Mouse (Mus musculus): ENCODE measurements around the gene Trappc13.
"Not testable (repeated sequence)": the region's sequence is repeated elsewhere in the genome, so short reads cannot be mapped to it uniquely, and the experiment has no call there.

The Trappc13 gene

DNA sequence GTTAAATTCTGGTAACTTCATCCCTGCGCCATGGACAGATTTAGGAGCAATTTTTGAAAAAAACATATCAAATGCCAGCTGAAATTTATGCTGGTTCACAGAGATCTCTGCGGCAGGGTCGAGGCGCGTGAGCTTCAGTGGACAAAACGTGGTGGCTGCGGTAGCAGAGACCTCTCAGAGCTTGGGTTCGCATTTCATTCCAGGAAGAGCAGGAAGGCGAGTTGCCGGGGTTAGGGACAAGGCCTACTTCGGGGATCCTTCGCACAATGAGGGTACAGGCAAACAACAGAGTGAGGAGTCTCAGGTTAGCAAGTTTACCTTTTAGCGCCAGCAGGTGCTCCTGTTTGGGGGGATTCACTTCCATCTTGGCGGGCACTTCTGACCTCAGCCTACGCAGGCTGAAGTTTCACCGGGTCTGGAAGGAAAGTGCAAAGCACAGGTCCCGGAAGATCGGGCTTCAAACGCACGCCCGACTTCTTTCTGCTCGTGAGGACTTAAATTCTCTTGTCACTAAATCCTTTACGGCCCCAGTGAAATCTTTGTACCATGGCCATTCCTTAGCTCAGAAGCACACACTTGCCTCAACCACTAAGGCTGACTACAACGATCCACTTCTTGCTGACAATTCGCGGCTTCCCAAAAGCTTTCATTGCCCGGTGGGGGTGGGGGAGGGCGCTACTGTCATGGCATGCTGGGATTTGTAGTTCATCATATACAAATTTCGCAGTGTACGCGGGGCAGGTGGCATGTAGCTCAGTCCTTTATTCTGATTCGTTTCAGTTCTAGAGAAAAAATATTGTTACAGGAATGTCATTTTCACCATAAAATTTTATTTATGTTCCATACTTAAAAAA lies at the start of gene Trappc13:
Gene Trappc13 (minus strand): TSS at position 674 of the 854 bp plus-strand sequence.
- DNase-seq (ENCODE audit: low spot score): peak; percentile 55

DNA sequence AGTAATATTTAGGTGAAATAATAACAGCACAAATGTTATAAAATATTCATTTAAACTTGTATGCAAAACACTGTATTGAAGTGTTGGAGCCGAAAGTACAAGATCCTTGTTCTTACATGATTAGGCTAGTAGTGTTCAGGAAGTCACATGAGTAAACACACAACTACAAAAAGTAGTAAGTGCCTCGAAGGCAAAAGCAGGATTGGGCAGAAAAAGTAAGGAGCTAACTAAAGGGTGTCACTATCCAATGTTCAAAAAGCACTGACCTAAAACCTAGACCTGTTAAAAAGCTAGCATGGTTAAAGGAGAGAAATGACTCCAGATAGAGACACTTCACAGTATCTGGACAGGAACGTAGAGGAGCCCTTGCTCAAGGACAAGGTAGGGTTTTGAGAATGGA lies 49.2 kb upstream of the Trappc13 start:
- no peak for DNase-seq (ENCODE audit: low spot score)

DNA sequence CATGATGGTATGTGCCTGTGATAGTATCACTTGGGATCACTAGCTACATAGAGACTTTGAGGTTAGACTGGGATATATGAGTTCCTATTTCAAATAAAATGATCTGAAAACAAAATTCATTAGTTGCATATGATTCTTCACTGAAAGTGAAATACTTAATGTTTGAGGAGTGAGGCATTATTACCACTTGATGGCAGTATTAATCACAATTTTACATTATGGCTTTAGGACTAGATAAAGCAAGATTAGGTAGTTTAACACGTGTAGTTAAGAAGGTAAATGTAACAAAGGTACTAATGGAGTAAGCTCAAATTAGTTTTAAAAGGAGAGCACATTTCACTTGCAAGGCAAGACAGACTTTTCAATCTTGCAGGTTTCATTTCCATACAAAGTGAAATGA lies 26.0 kb upstream of the Trappc13 start:
- no peak for DNase-seq (ENCODE audit: low spot score)

DNA sequence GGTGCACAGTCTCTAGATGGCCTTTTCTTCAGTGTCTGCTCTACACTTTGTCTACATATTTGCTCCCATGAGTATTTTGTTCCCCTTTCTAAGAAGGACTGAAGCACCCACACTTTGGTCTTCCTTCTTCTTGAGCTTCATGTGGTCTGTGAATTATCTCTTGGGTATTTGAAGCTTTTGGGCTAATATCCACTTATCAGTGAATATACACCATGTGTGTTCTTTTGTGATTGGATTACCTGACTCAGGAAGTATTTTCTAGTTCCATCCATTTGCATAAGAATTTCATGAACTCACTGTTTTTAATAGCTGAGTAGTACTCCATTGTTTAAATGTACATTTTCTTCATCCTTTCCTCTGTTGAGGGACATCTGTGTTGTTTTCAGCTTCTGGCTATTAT lies 17.6 kb upstream of the Trappc13 start:
- DNase-seq (ENCODE audit: low spot score): not testable (repeated sequence)

GRCm38 (mm10) chr13:104187357-104187756 lies 9.1 kb upstream of the Trappc13 start:
- no peak for DNase-seq (ENCODE audit: low spot score)

- DNase-seq (ENCODE audit: low spot score): peak; percentile 22
Measured at GRCm38 (mm10) chr13:104179176-104179888, 1.1 kb upstream of the Trappc13 start.

DNA sequence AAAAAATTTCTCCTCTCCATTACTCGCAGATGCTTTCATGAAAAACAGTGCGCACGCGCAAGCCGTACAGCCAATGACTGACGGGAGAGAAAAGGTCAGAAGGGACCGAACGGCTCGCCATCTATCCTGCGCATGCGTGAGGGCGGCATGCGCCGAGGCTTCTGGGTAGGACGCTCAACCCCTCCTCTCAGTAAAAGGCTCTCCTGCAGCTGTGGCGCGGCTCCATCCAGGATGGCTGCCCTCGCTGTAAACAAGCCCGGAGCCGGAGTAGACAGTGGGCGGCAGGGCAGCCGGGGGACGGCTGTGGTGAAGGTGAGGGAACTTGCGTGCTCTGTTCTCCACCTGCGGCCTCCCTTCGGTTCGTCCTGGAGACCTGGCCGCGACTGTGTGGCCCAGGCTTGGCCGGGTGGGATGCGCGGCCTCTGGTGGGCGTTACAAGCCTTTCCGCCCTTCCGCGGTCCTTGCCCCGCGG lies 417 bp upstream of the Trappc13 start, which contains the start of gene Trim23:
Gene Trim23 (plus strand): TSS at position 148 of the 472 bp plus-strand sequence.
- peak; percentile 100 for DNase-seq (ENCODE audit: low spot score)

DNA sequence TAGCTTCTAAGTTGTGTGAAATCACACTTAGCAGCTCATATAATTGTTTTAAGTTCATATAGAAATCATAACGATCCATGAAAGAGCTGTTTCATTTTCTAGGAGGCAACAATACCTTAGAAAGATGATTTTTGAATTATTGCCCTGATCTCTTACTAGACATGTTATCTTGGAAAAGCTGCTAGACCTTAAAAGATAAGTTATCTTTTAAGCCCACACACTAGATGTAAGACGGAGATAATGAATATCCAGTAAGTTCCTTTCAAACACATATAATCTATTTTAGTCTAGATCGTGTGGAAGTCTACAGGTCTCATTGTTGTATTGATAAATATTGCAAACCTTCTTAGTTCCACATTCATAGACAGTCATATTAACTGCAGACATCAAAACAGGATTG lies 1.4 kb downstream of the Trappc13 start:
- DNase-seq (ENCODE audit: low spot score): no peak

GRCm38 (mm10) chr13:104172498-104172897 lies 5.8 kb downstream of the Trappc13 start:
- no peak for DNase-seq (ENCODE audit: low spot score)

- DNase-seq (ENCODE audit: low spot score): no peak
Measured at GRCm38 (mm10) chr13:104171711-104172110, 6.6 kb downstream of the Trappc13 start.

GRCm38 (mm10) chr13:104155686-104156085 lies 22.6 kb downstream of the Trappc13 start:
- DNase-seq (ENCODE audit: low spot score): no peak

DNA sequence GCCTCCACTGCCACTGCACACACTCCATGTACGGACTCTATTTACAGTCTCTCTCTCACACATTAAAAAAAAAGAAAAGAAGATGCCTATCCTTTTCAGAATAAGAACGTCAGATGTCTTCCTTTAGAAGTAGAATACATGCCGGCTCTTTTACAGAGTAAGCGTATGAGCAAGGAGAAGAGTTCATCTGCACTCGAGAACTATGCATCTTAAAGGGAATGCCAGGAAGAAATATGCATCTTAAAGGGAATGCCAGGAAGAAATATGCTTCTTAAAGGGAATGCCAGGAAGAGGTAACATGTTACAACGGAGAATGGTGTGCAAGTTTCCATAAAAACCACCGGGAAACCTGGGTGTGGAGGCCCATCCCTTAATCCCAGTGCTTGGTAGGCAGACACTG lies 23.2 kb downstream of the Trappc13 start:
- no peak for DNase-seq (ENCODE audit: low spot score)

DNA sequence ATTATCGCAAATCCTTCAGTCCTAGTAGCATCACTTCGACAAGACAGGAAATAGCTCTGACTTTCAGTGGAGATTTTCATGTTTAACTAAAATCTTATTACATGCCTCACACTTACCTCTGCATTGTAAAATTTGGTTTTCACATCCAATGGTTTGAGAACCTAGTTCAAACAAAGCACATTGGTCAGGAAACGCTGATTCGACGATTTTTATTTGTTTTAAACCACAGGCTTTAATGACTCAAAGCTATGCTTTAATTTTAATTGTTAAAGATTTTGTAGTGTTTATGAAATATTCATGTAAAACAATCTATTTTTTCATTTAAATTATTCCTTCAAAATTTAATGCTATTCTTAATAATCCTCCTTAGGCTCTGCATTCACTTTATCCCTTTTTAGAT lies 24.1 kb downstream of the Trappc13 start:
- no peak for DNase-seq (ENCODE audit: low spot score)

GRCm38 (mm10) chr13:104145646-104146045 lies 32.6 kb downstream of the Trappc13 start:
- DNase-seq (ENCODE audit: low spot score): no peak

DNA sequence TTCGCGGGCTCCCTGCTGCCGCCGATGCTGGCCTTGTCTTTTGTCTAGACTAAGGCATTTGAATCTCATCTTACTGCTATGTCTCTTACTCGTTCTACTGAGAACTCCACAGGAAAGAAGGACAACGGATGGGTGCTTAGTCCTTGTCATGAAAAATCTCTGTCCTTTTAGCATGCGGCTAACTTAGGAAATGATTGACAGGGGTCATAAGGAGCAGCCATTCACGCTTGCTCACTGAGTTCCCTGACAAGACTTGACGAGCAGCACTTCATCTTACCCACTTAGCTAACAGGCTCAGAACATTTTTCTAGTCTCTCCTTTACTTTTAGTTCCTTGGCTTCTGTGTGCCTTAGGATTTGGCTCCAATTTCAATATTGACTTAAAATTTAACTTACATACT lies 33.4 kb downstream of the Trappc13 start:
- no peak for DNase-seq (ENCODE audit: low spot score)

- DNase-seq (ENCODE audit: low spot score): peak; percentile 76
Measured at GRCm38 (mm10) chr13:104139369-104140209, 38.7 kb downstream of the Trappc13 start.

DNA sequence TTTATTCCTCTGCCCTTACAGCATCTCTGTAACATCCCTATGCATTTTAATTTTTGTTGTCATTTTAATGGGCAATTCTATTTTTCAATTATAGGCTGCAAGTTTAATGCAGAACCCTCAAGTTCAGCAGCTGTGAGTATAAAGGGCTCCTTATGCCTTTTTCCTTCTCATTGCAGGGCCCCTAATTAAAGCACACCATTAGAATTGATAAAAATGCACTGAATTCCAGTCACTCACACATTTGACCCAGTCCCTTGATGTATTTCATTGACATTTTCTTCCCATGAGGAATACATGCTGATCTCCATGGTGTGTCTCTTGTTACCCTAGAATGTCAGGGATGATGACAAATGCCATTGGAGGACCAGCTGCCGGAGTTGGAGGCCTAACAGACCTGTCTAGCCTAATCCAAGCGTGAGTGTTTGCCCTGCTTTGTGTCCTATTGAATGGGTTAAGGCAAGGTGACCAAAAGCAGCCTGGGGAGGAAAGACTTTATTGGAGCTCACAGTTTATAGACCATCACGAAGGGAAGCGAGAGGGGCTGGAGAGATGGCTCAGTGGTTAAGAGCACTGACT lies 43.7 kb downstream of the Trappc13 start:
- no peak for DNase-seq (ENCODE audit: low spot score)

GRCm38 (mm10) chr13:104132561-104132960 lies 45.7 kb downstream of the Trappc13 start:
- no peak for DNase-seq (ENCODE audit: low spot score)

GRCm38 (mm10) chr13:104123662-104124381 lies 54.4 kb downstream of the Trappc13 start:
- DNase-seq (ENCODE audit: low spot score): no peak

GRCm38 (mm10) chr13:104122078-104122840 lies 56.0 kb downstream of the Trappc13 start:
- DNase-seq (ENCODE audit: low spot score): no peak
